ENCODE assay signal across 8 mouse cellular contexts in genomic region chr11:98682811-98683210, GRCm38 (mm10). TPM values are rescaled to one million over a fixed set of nuclear protein-coding genes. Genes with fewer than 3 reads are reported as not detected.
DNase-seq lines count a peak whose midpoint lies in the region; ATAC-seq and TF ChIP-seq lines count a peak whose summit lies in the region.

No protein-coding gene starts in this region.

- no peak for DNase-seq in heart, postnatal 4 days
- DNase-seq in MEL (ENCODE audit: low read depth, low spot score), result no peak
- no peak for DNase-seq in forebrain, postnatal 0 days
- DNase-seq in midbrain, embryonic 11.5 days (ENCODE audit: low spot score, missing footprints), result peak; percentile 92
- no peak for DNase-seq in urinary bladder, adult 18-20 months (ENCODE audit: low spot score in 2 of 2)
- DNase-seq in cerebellum, postnatal 10 days, result no peak
- no peak for DNase-seq in adrenal gland, adult 8-10 months

- TF ChIP-seq POLR2A in MEL (IDR thresholded peaks at IDR 0.05; ENCODE audit: control insufficient read depth in 1 of 2, insufficient read depth in 1 of 2, low read depth in 1 of 2, low read length in 2 of 2, poor library complexity in 1 of 2), result no peak

- H3K4me2 ChIP-seq in heart, embryonic 14.5 days (ENCODE audit: low read length), result peak overlapping the region; percentile 92
- peak overlapping the region; percentile 82 for H3K4me2 ChIP-seq in forebrain, postnatal 0 days (ENCODE audit: low read depth)
- H3K4me2 ChIP-seq in midbrain, embryonic 11.5 days, result peak overlapping the region; percentile 72

- no peaks in the 10 kb centered on the region for H3K27me3 ChIP-seq in heart, embryonic 14.5 days (ENCODE audit: control insufficient read depth, insufficient read depth, low read length)
- H3K27me3 ChIP-seq in MEL (ENCODE audit: control insufficient read depth in 1 of 2, insufficient read depth in 2 of 2, low read length in 2 of 2), result no peaks in the 10 kb centered on the region
- no peaks in the 10 kb centered on the region for H3K27me3 ChIP-seq in forebrain, postnatal 0 days (ENCODE audit: insufficient read depth, low read length)
- H3K27me3 ChIP-seq in midbrain, embryonic 11.5 days (ENCODE audit: control insufficient read depth, insufficient read depth, low read length), result no peaks in the 10 kb centered on the region

- peak overlapping the region; percentile 2 to 72 for H3K27ac ChIP-seq in heart, embryonic 14.5 days (replicated peaks in 1 of 2; ENCODE audit: control insufficient read depth in 1 of 2, insufficient read depth in 1 of 2, low read depth in 2 of 2, low read length in 2 of 2)
- H3K27ac ChIP-seq in MEL (ENCODE audit: control insufficient read depth, low read depth, low read length), result peak overlapping the region; percentile 40
- peak overlapping the region; percentile 84 for H3K27ac ChIP-seq in forebrain, postnatal 0 days (ENCODE audit: low read depth, low read length)
- peak overlapping the region; percentile 59; the same call in 1 of the 2 replicates for H3K27ac ChIP-seq in midbrain, embryonic 11.5 days (ENCODE audit: low read depth, low read length)

- H3K4me3 ChIP-seq in heart, embryonic 14.5 days (ENCODE audit: control insufficient read depth in 1 of 2, insufficient read depth in 1 of 2, low read depth in 1 of 2, low read length in 2 of 2), result peak overlapping the region; percentile 93 to 100
- peak overlapping the region; percentile 92 to 94 for H3K4me3 ChIP-seq in MEL (ENCODE audit: control insufficient read depth in 1 of 2, insufficient read depth in 1 of 2, low read depth in 2 of 2, low read length in 2 of 2)
- H3K4me3 ChIP-seq in forebrain, postnatal 0 days (ENCODE audit: low read depth, low read length), result peak overlapping the region; percentile 98
- H3K4me3 ChIP-seq in midbrain, embryonic 11.5 days (ENCODE audit: low read depth, low read length), result peak overlapping the region; percentile 99

- 0% methylated on average over 23 of the region's 23 CpGs for WGBS in heart, embryonic 14.5 days
- WGBS in forebrain, postnatal 0 days, result 0% methylated on average over 23 of the region's 23 CpGs
- 2% methylated on average over 23 of the region's 23 CpGs for WGBS in midbrain, embryonic 11.5 days

- peaks cover 2 to 9% of the 10 kb centered on the region in 2 experiments; a peak in 3 of 4 replicates for H3K4me1 ChIP-seq in heart, embryonic 14.5 days (ENCODE audit: control insufficient read depth in 2 of 2, insufficient read depth in 2 of 2, low read length in 2 of 2)
- H3K4me1 ChIP-seq in MEL (ENCODE audit: control insufficient read depth in 1 of 2, insufficient read depth in 2 of 2, low read length in 2 of 2), result peaks cover 2 to 12% of the 10 kb centered on the region in 2 experiments
- peaks cover 7% of the 10 kb centered on the region; the same call in 1 of the 2 replicates for H3K4me1 ChIP-seq in forebrain, postnatal 0 days (ENCODE audit: insufficient read depth)
- H3K4me1 ChIP-seq in midbrain, embryonic 11.5 days (ENCODE audit: control insufficient read depth, insufficient read depth, low read length), result peaks cover 8% of the 10 kb centered on the region

- no peak for TF ChIP-seq EP300 in MEL (IDR thresholded peaks at IDR 0.05; ENCODE audit: low read depth in 1 of 2, low read length in 2 of 2)

- no peak for TF ChIP-seq CTCF in MEL (IDR thresholded peaks at IDR 0.05 in 2 of 3, conservative IDR thresholded peaks at IDR 0.05 in 1 of 3; ENCODE audit: control insufficient read depth in 1 of 3, insufficient read depth in 1 of 3, low read depth in 2 of 3, low read length in 3 of 3, poor library complexity in 1 of 3, severe bottlenecking in 1 of 3)
- TF ChIP-seq CTCF in forebrain, postnatal 0 days (IDR thresholded peaks at IDR 0.05; ENCODE audit: low read depth), result no peak

- peak; percentile 7; the same call in 1 of the 2 replicates for ATAC-seq in heart, embryonic 14.5 days (ENCODE audit: insufficient number of reproducible peaks, insufficient read depth, low FRiP score, low read depth)
- ATAC-seq in forebrain, postnatal 0 days, result no peak; the same call in 1 of the 2 replicates
- no peak; the same call in 1 of the 2 replicates for ATAC-seq in midbrain, embryonic 11.5 days (ENCODE audit: low FRiP score)

- TF ChIP-seq RAD21 in MEL (IDR thresholded peaks at IDR 0.05; ENCODE audit: low read depth, low read length), result no peak

- peaks cover 31% of the 10 kb centered on the region for H3K36me3 ChIP-seq in heart, embryonic 14.5 days (ENCODE audit: control insufficient read depth, insufficient read depth, low read length)
- H3K36me3 ChIP-seq in MEL (ENCODE audit: control insufficient read depth in 1 of 2, insufficient read depth in 2 of 2, low read length in 2 of 2), result peaks cover 16 to 21% of the 10 kb centered on the region in 2 experiments
- H3K36me3 ChIP-seq in forebrain, postnatal 0 days (ENCODE audit: insufficient read depth), result peaks cover 25% of the 10 kb centered on the region
- H3K36me3 ChIP-seq in midbrain, embryonic 11.5 days (ENCODE audit: control insufficient read depth, insufficient read depth, low read length), result peaks cover 13% of the 10 kb centered on the region

- H3K9me3 ChIP-seq in heart, embryonic 14.5 days (ENCODE audit: control insufficient read depth, low read length), result no peaks in the 10 kb centered on the region
- H3K9me3 ChIP-seq in MEL (replicated peaks; ENCODE audit: insufficient read depth, low read length), result no peaks in the 10 kb centered on the region
- no peaks in the 10 kb centered on the region for H3K9me3 ChIP-seq in forebrain, postnatal 0 days (ENCODE audit: low read length)
- H3K9me3 ChIP-seq in midbrain, embryonic 11.5 days (ENCODE audit: control insufficient read depth, low read length), result no peaks in the 10 kb centered on the region

- H3K9ac ChIP-seq in heart, embryonic 14.5 days (ENCODE audit: low read length), result peak overlapping the region; percentile 99
- peak overlapping the region; percentile 89 for H3K9ac ChIP-seq in MEL (ENCODE audit: control insufficient read depth, low read depth, low read length, poor library complexity, severe bottlenecking)
- peak overlapping the region; percentile 99 for H3K9ac ChIP-seq in forebrain, postnatal 0 days
- H3K9ac ChIP-seq in midbrain, embryonic 11.5 days (ENCODE audit: low read length), result peak overlapping the region; percentile 99

- peaks cover 32% of the 10 kb centered on the region for H3K79me2 ChIP-seq in MEL (ENCODE audit: control insufficient read depth, insufficient read depth, low read length, poor library complexity)

RNA-seq across cellular contexts. Expression of gene Psmd3, which starts 0.5 kb away (rescaled TPM):
- 95.3 and 120 TPM in 2 replicates for polyA plus RNA-seq in heart, embryonic 14.5 days (2014; fragmentation: Nextera tagmentation; extraction: Ambion mirVana)
- 100 to 1,000 TPM; 138 to 140 TPM for total RNA-seq in heart, postnatal 4 days (2021)
- total RNA-seq in MEL (2012; rRNA removed), result 350 and 385 TPM in 2 replicates
- 100 to 1,000 TPM; 214 to 417 TPM for polyA plus RNA-seq in MEL (2012; ENCODE audit: insufficient read depth in 1 of 2, insufficient read length in 2 of 2, low read depth in 1 of 2, low replicate concordance in 2 of 2, missing spikeins in 1 of 2)
- 83.8 and 113 TPM in 2 replicates for total RNA-seq in forebrain, postnatal 0 days (2014; rRNA removed)
- polyA plus RNA-seq in forebrain, postnatal 0 days (2015; fragmentation: Nextera tagmentation; extraction: Ambion mirVana), result 183 and 202 TPM in 2 replicates
- polyA plus RNA-seq in midbrain, embryonic 11.5 days (2014; fragmentation: Nextera tagmentation; extraction: Ambion mirVana), result 142 and 155 TPM in 2 replicates
- 100 to 1,000 TPM; 115 to 121 (median 117) TPM for total RNA-seq in adrenal gland, adult 8-10 months (2022)

RNA-seq across cellular contexts. Expression of gene Csf3, which starts 18.3 kb away (rescaled TPM):
- not detected in 2 replicates for polyA plus RNA-seq in heart, embryonic 14.5 days (2014; fragmentation: Nextera tagmentation; extraction: Ambion mirVana)
- not detected for total RNA-seq in heart, postnatal 4 days (2021)
- not detected in 2 replicates for total RNA-seq in MEL (2012; rRNA removed)
- under 1 TPM in 1 of 2 experiments, not detected in 1; 0.18 TPM for polyA plus RNA-seq in MEL (2012; ENCODE audit: insufficient read depth in 1 of 2, insufficient read length in 2 of 2, low read depth in 1 of 2, low replicate concordance in 2 of 2, missing spikeins in 1 of 2)
- total RNA-seq in forebrain, postnatal 0 days (2014; rRNA removed), result not detected in 2 replicates
- not detected in 2 replicates for polyA plus RNA-seq in forebrain, postnatal 0 days (2015; fragmentation: Nextera tagmentation; extraction: Ambion mirVana)
- polyA plus RNA-seq in midbrain, embryonic 11.5 days (2014; fragmentation: Nextera tagmentation; extraction: Ambion mirVana), result not detected in 2 replicates
- not detected for total RNA-seq in adrenal gland, adult 8-10 months (2022)

RNA-seq across cellular contexts. Expression of gene Gsdma, which starts 18.7 kb away (rescaled TPM):
- not detected in 2 replicates for polyA plus RNA-seq in heart, embryonic 14.5 days (2014; fragmentation: Nextera tagmentation; extraction: Ambion mirVana)
- total RNA-seq in heart, postnatal 4 days (2021), result not detected
- total RNA-seq in MEL (2012; rRNA removed), result 0.23 and 0.62 TPM in 2 replicates
- polyA plus RNA-seq in MEL (2012; ENCODE audit: insufficient read depth in 1 of 2, insufficient read length in 2 of 2, low read depth in 1 of 2, low replicate concordance in 2 of 2, missing spikeins in 1 of 2), result 1 to 10 TPM in 1 of 2 experiments, not detected in 1; 1.2 TPM
- total RNA-seq in forebrain, postnatal 0 days (2014; rRNA removed), result not detected in 2 replicates
- 0.15 TPM in 1 of 2 replicates, not detected in the other for polyA plus RNA-seq in forebrain, postnatal 0 days (2015; fragmentation: Nextera tagmentation; extraction: Ambion mirVana)
- polyA plus RNA-seq in midbrain, embryonic 11.5 days (2014; fragmentation: Nextera tagmentation; extraction: Ambion mirVana), result not detected in 2 replicates
- not detected for total RNA-seq in adrenal gland, adult 8-10 months (2022)

RNA-seq across cellular contexts. Expression of gene Gsdma2, which starts 36.3 kb away (rescaled TPM):
- polyA plus RNA-seq in heart, embryonic 14.5 days (2014; fragmentation: Nextera tagmentation; extraction: Ambion mirVana), result not detected in 2 replicates
- total RNA-seq in heart, postnatal 4 days (2021), result not detected
- not detected in 2 replicates for total RNA-seq in MEL (2012; rRNA removed)
- not detected for polyA plus RNA-seq in MEL (2012; ENCODE audit: insufficient read depth in 1 of 2, insufficient read length in 2 of 2, low read depth in 1 of 2, low replicate concordance in 2 of 2, missing spikeins in 1 of 2)
- not detected in 2 replicates for total RNA-seq in forebrain, postnatal 0 days (2014; rRNA removed)
- 0.11 TPM in 1 of 2 replicates, not detected in the other for polyA plus RNA-seq in forebrain, postnatal 0 days (2015; fragmentation: Nextera tagmentation; extraction: Ambion mirVana)
- not detected in 2 replicates for polyA plus RNA-seq in midbrain, embryonic 11.5 days (2014; fragmentation: Nextera tagmentation; extraction: Ambion mirVana)
- under 1 TPM in 1 of 4 experiments, not detected in 3; 0.63 TPM for total RNA-seq in adrenal gland, adult 8-10 months (2022)

RNA-seq across cellular contexts. Expression of gene Med24, which starts 46.4 kb away (rescaled TPM):
- 28.5 and 31.0 TPM in 2 replicates for polyA plus RNA-seq in heart, embryonic 14.5 days (2014; fragmentation: Nextera tagmentation; extraction: Ambion mirVana)
- 10 to 100 TPM; 51.7 to 52.3 TPM for total RNA-seq in heart, postnatal 4 days (2021)
- 37.5 and 41.4 TPM in 2 replicates for total RNA-seq in MEL (2012; rRNA removed)
- 10 to 100 TPM in 1 of 2 experiments, not detected in 1; 89.8 TPM for polyA plus RNA-seq in MEL (2012; ENCODE audit: insufficient read depth in 1 of 2, insufficient read length in 2 of 2, low read depth in 1 of 2, low replicate concordance in 2 of 2, missing spikeins in 1 of 2)
- 54.0 and 66.5 TPM in 2 replicates for total RNA-seq in forebrain, postnatal 0 days (2014; rRNA removed)
- 46.4 and 49.3 TPM in 2 replicates for polyA plus RNA-seq in forebrain, postnatal 0 days (2015; fragmentation: Nextera tagmentation; extraction: Ambion mirVana)
- polyA plus RNA-seq in midbrain, embryonic 11.5 days (2014; fragmentation: Nextera tagmentation; extraction: Ambion mirVana), result 66.1 and 67.1 TPM in 2 replicates
- 10 to 100 TPM; 47.7 to 63.3 (median 55.7) TPM for total RNA-seq in adrenal gland, adult 8-10 months (2022)
